Mouse (Mus musculus) forebrain, postnatal 0 days (tissue): ENCODE results near the gene Kctd21. TPM values are rescaled to one million over a fixed set of nuclear protein-coding genes. Genes with fewer than 3 reads are reported as not detected.

Experiments
- ATAC-seq: fragments of 200-750 bp; cut with Nextera tagmentation; 2 replicates; pipeline ENCODE4 v1.8.0; 2017; ENCODE audit warnings: mild to moderate bottlenecking, moderate library complexity
- DNase-seq: peaks from one replicate; pipeline ENCODE4 v3.0.0-alpha.2; 2015
- H3K27ac ChIP-seq: fragments of 300-500 bp; sonication (generic); 2 replicates; pipeline ENCODE4 v1.5.1; 2014; ENCODE audit warnings: low read depth, mild to moderate bottlenecking, antibody characterized with exemption, low read length, moderate library complexity, mixed read lengths
- H3K27me3 ChIP-seq: fragments of 300-500 bp; sonication (generic); 2 replicates; pipeline ENCODE4 v1.6.1; 2014; ENCODE audit warnings: mild to moderate bottlenecking, low read length, mixed read lengths; ENCODE audit not compliant: insufficient read depth
- H3K36me3 ChIP-seq: fragments of 300-500 bp; sonication (generic); 2 replicates; pipeline ENCODE4 v1.6.1; 2014; ENCODE audit warnings: mild to moderate bottlenecking, moderate library complexity; ENCODE audit not compliant: insufficient read depth
- H3K4me1 ChIP-seq: fragments of 300-500 bp; sonication (generic); 2 replicates; pipeline ENCODE4 v1.6.1; 2014; ENCODE audit warnings: antibody characterized with exemption; ENCODE audit not compliant: insufficient read depth
- H3K4me2 ChIP-seq: fragments of 300-500 bp; sonication (generic); 2 replicates; pipeline ENCODE4 v1.6.1; 2014; ENCODE audit warnings: low read depth, mild to moderate bottlenecking, moderate library complexity
- H3K4me3 ChIP-seq: fragments of 300-500 bp; sonication (generic); 2 replicates; pipeline ENCODE4 v1.5.1; 2014; ENCODE audit warnings: low read depth, low read length, mixed read lengths
- H3K9ac ChIP-seq: fragments of 300-500 bp; sonication (generic); 2 replicates; pipeline ENCODE4 v1.6.1; 2014; ENCODE audit warnings: mild to moderate bottlenecking
- H3K9me3 ChIP-seq: fragments of 300-500 bp; sonication (generic); 2 replicates; pipeline ENCODE4 v1.6.1; 2016; ENCODE audit warnings: low read length
- CTCF ChIP-seq: sonication (generic); IDR thresholded peaks from 2 replicates; pipeline ENCODE4 v1.5.1; 2016; ENCODE audit warnings: antibody characterized with exemption, control low read depth, low read depth
- WGBS: fragments of 180-500 bp; shearing (Covaris S2); extraction: QIAGEN DNeasy Blood & Tissue Kit; methylation state at CpG from one replicate; pipeline ENCODE4 v1.1.7; 2014; 5-methylcytosine and 5-hydroxymethylcytosine counted together
- polyA plus RNA-seq: library from polyadenylated mRNA; unstranded; fragments of >200 nt; fragmentation: Nextera tagmentation; extraction: Ambion mirVana; gene quantifications from 2 replicates; pipeline ENCODE4 v1.2.1, GENCODE M21; 2015
- total RNA-seq: library from RNA; depleted of rRNA; stranded (reverse); fragments of >200 nt; gene quantifications from 2 replicates; pipeline ENCODE4 v1.2.3, GENCODE M21; 2014

Gene Kctd21
- total and polyA plus RNA-seq, 2 experiments from 2014 or later: 3.1 to 4.9 TPM

GRCm38 (mm10) chr7:97302261-97302660, 29.9 kb upstream of the Kctd21 start:
- Histone ChIP-seq H3K36me3 (peaks cover 65% of the 10 kb centered on the region), H3K4me2 (no peak overlapping the region), H3K4me1 (no peaks in the 10 kb centered on the region), H3K27me3 (no peaks in the 10 kb centered on the region), H3K27ac (no peak overlapping the region), H3K4me3 (no peak overlapping the region), H3K9ac (no peak overlapping the region), H3K9me3 (no peaks in the 10 kb centered on the region)
- WGBS: 93% methylated on average over 4 of the region's 4 CpGs
- ATAC-seq: no peak
- DNase-seq: no peak
- no peak for TF ChIP-seq CTCF

GRCm38 (mm10) chr7:97302876-97303275, 29.3 kb upstream of the Kctd21 start:
- no peak for TF ChIP-seq CTCF
- H3K36me3 ChIP-seq: peaks cover 69% of the 10 kb centered on the region
- 83% methylated on average over 4 of the region's 4 CpGs for WGBS
- H3K4me2 ChIP-seq: no peak overlapping the region
- ATAC-seq: no peak
- no peak overlapping the region for H3K4me3 ChIP-seq
- no peaks in the 10 kb centered on the region for H3K27me3 ChIP-seq
- no peaks in the 10 kb centered on the region for H3K9me3 ChIP-seq
- no peak for DNase-seq
- no peaks in the 10 kb centered on the region for H3K4me1 ChIP-seq
- H3K27ac ChIP-seq: no peak overlapping the region
- no peak overlapping the region for H3K9ac ChIP-seq

DNA sequence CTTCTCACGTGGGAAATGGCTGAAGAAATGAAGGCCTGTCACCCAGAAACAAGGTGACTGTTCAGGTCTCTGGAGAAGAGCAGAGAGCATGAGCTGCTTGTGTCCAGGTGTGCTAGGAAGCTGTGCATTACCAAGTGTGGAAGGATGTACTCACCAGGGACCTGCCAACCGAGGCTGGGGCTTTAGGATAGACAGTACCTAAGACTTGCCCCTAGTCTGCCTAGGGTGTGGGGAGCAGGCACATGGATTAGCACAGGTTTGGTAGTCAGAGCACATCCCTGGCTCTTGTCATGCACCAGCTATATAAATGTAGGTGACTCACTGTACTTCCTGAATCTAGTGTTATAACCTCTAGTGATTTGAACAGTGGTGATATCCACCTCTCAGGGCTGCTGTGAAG, 28.5 kb upstream of the Kctd21 start:
- Histone ChIP-seq H3K9ac (no peak overlapping the region), H3K9me3 (no peaks in the 10 kb centered on the region), H3K4me1 (no peaks in the 10 kb centered on the region), H3K4me3 (no peak overlapping the region), H3K27me3 (no peaks in the 10 kb centered on the region), H3K4me2 (no peak overlapping the region), H3K36me3 (peaks cover 76% of the 10 kb centered on the region), H3K27ac (no peak overlapping the region)
- ATAC-seq (no peak), DNase-seq (no peak)
- WGBS: 68% methylated on average over 2 of the region's 2 CpGs
- TF ChIP-seq CTCF: no peak

GRCm38 (mm10) chr7:97304471-97304870, 27.7 kb upstream of the Kctd21 start:
- H3K4me1 ChIP-seq: no peaks in the 10 kb centered on the region
- peaks cover 80% of the 10 kb centered on the region for H3K36me3 ChIP-seq
- H3K9ac ChIP-seq: no peak overlapping the region
- H3K4me2 ChIP-seq: no peak overlapping the region
- TF ChIP-seq CTCF: no peak
- no peak for ATAC-seq
- H3K4me3 ChIP-seq: no peak overlapping the region
- H3K9me3 ChIP-seq: no peaks in the 10 kb centered on the region
- no peak overlapping the region for H3K27ac ChIP-seq
- no peak for DNase-seq
- H3K27me3 ChIP-seq: no peaks in the 10 kb centered on the region

- DNase-seq (no peak), ATAC-seq (no peak)
- H3K36me3 ChIP-seq: peaks cover 85% of the 10 kb centered on the region
- no peaks in the 10 kb centered on the region for H3K4me1 ChIP-seq
- H3K4me2 ChIP-seq: no peak overlapping the region
- no peaks in the 10 kb centered on the region for H3K27me3 ChIP-seq
- no peak overlapping the region for H3K9ac ChIP-seq
- no peaks in the 10 kb centered on the region for H3K9me3 ChIP-seq
- WGBS: 91% methylated on average over 4 of the region's 4 CpGs
- H3K4me3 ChIP-seq: no peak overlapping the region
- TF ChIP-seq CTCF: no peak
- no peak overlapping the region for H3K27ac ChIP-seq
Observed at GRCm38 (mm10) chr7:97305206-97305605, 26.9 kb upstream of the Kctd21 start.

- ATAC-seq (no peak), DNase-seq (no peak)
- H3K9ac ChIP-seq: no peak overlapping the region
- H3K27me3 ChIP-seq: no peaks in the 10 kb centered on the region
- H3K27ac ChIP-seq: no peak overlapping the region
- H3K4me1 ChIP-seq: no peaks in the 10 kb centered on the region
- peaks cover 91% of the 10 kb centered on the region for H3K36me3 ChIP-seq
- H3K4me3 ChIP-seq: no peak overlapping the region
- H3K9me3 ChIP-seq: no peaks in the 10 kb centered on the region
- TF ChIP-seq CTCF: no peak
- H3K4me2 ChIP-seq: no peak overlapping the region
- 98% methylated on average over 2 of the region's 2 CpGs for WGBS
Observed at GRCm38 (mm10) chr7:97306813-97307212, 25.3 kb upstream of the Kctd21 start.

- no peak for TF ChIP-seq CTCF
- no peaks in the 10 kb centered on the region for H3K4me1 ChIP-seq
- 88% methylated on average over 1 of the region's 1 CpGs for whole genome bisulfite sequencing
- no peaks in the 10 kb centered on the region for H3K27me3 ChIP-seq
- no peak overlapping the region for H3K27ac ChIP-seq
- no peak for ATAC-seq
- no peak for DNase-seq
- H3K36me3 ChIP-seq: peaks cover 91% of the 10 kb centered on the region
- no peak overlapping the region for H3K9ac ChIP-seq
- no peaks in the 10 kb centered on the region for H3K9me3 ChIP-seq
- no peak overlapping the region for H3K4me2 ChIP-seq
- no peak overlapping the region for H3K4me3 ChIP-seq
Observed at GRCm38 (mm10) chr7:97307546-97307945, 24.6 kb upstream of the Kctd21 start.
